Mouse (Mus musculus) brain, embryonic 14.5 days (tissue): ENCODE results near the gene BC067074.

ENCODE experiments used
- CTCF ChIP-seq: fragments of 200-500 bp; IDR thresholded peaks from 2 replicates; pipeline ENCODE4 v1.5.1; 2012; ENCODE audit warnings: inconsistent platforms, mild to moderate bottlenecking, moderate library complexity, borderline replicate concordance; ENCODE audit not compliant: insufficient read depth, insufficient read length; ENCODE audit errors: extremely low read depth
- POLR2A ChIP-seq: fragments of 200-500 bp; IDR thresholded peaks from 2 replicates; pipeline ENCODE4 v1.6.1; 2012; ENCODE audit warnings: mild to moderate bottlenecking, inconsistent platforms, borderline replicate concordance; ENCODE audit not compliant: poor library complexity, insufficient read depth, insufficient read length, severe bottlenecking; ENCODE audit errors: extremely low read depth

GRCm38 (mm10) chr13:113416986-113417385, 124.0 kb downstream of the BC067074 start:
- TF ChIP-seq CTCF: no peak
- no peak for TF ChIP-seq POLR2A
